In genomic region chr8:84182833-84183232, GRCm38 (mm10) we compare ENCODE assay signal across 9 mouse cellular contexts. TPM values are rescaled to one million over a fixed set of nuclear protein-coding genes. Genes with fewer than 3 reads are reported as not detected.
DNase-seq lines count a peak whose midpoint lies in the region; ATAC-seq and TF ChIP-seq lines count a peak whose summit lies in the region.
"Had no signal": no experiment of that assay in that cellular context is flagged by ENCODE, and none has a peak within 500 bp of the region (broad histone marks: within the 10 kb centered on the region; RNA-seq: fewer than 3 reads in every experiment).

No protein-coding gene starts in this region.

- peaks cover 70% of the 10 kb centered on the region for H3K4me1 ChIP-seq in heart, embryonic 10.5 days
- H3K4me1 ChIP-seq in forebrain, embryonic 14.5 days (ENCODE audit: control insufficient read depth, insufficient read depth, low read length): peaks cover 40% of the 10 kb centered on the region
- H3K4me1 ChIP-seq in liver, embryonic 14.5 days (replicated peaks; ENCODE audit: control insufficient read depth in 2 of 2, insufficient read depth in 2 of 2, low read length in 1 of 2): peaks cover 0 to 16% of the 10 kb centered on the region in 2 experiments; a peak in 2 of 4 replicates

- H3ac ChIP-seq in C2C12 (ENCODE audit: control insufficient read depth, insufficient read length, low read depth): no peak overlapping the region

- peaks cover 13% of the 10 kb centered on the region for H3K79me2 ChIP-seq in C2C12 (ENCODE audit: control insufficient read depth, insufficient read depth)

- TF ChIP-seq CTCF in C2C12 (IDR thresholded peaks at IDR 0.05; ENCODE audit: control insufficient read depth, insufficient read depth, insufficient read length): no peak
- no peak for TF ChIP-seq CTCF in liver, embryonic 14.5 days (IDR thresholded peaks at IDR 0.05; ENCODE audit: low read depth)

- ATAC-seq in forebrain, embryonic 14.5 days: no peak; the same call in 1 of the 2 replicates
- ATAC-seq in liver, embryonic 14.5 days (ENCODE audit: insufficient read depth): no peak

- peaks cover 6% of the 10 kb centered on the region; the same call in 1 of the 2 replicates for H3K36me3 ChIP-seq in heart, embryonic 10.5 days
- no peaks in the 10 kb centered on the region for H3K36me3 ChIP-seq in C2C12 (ENCODE audit: control insufficient read depth, insufficient read depth)
- peaks cover 10% of the 10 kb centered on the region for H3K36me3 ChIP-seq in forebrain, embryonic 14.5 days (ENCODE audit: control insufficient read depth, insufficient read depth, low read length)
- H3K36me3 ChIP-seq in liver, embryonic 14.5 days (replicated peaks; ENCODE audit: control insufficient read depth, insufficient read depth, low read depth): no peaks in the 10 kb centered on the region

- no peaks in the 10 kb centered on the region for H3K79me3 ChIP-seq in C2C12 (ENCODE audit: low read depth)

- H3K4me3 ChIP-seq in heart, embryonic 10.5 days: peak overlapping the region; percentile 88
- H3K4me3 ChIP-seq in C2C12 (ENCODE audit: insufficient read depth, poor library complexity, severe bottlenecking): no peak overlapping the region
- peak overlapping the region; percentile 88 for H3K4me3 ChIP-seq in forebrain, embryonic 14.5 days (ENCODE audit: low read depth, low read length)
- H3K4me3 ChIP-seq in liver, embryonic 14.5 days (ENCODE audit: insufficient read depth in 1 of 2, low read depth in 2 of 2, low read length in 2 of 2): peak overlapping the region in 1 of 2 experiments; percentile 53; a peak in 2 of 4 replicates

- H3K9ac ChIP-seq in forebrain, embryonic 14.5 days (ENCODE audit: low read length): peak overlapping the region; percentile 100
- no peak overlapping the region for H3K9ac ChIP-seq in liver, embryonic 14.5 days (replicated peaks)

- H3K27me3 ChIP-seq in heart, embryonic 10.5 days (ENCODE audit: insufficient read depth, poor library complexity, severe bottlenecking): peaks cover 8% of the 10 kb centered on the region; the same call in 1 of the 2 replicates
- no peaks in the 10 kb centered on the region for H3K27me3 ChIP-seq in C2C12 (ENCODE audit: control insufficient read depth, insufficient read depth, insufficient read length)
- 0 out of 2 replicates have a peak, but pooled peaks cover 3% of the 10 kb centered on the region for H3K27me3 ChIP-seq in forebrain, embryonic 14.5 days (replicated peaks; ENCODE audit: control insufficient read depth, insufficient read depth, low read length)
- H3K27me3 ChIP-seq in liver, embryonic 14.5 days (ENCODE audit: control insufficient read depth, insufficient read depth, low read length): peaks cover 26% of the 10 kb centered on the region

- H3K4me2 ChIP-seq in forebrain, embryonic 14.5 days (ENCODE audit: low read length): peak overlapping the region; percentile 75
- peak overlapping the region; percentile 64 for H3K4me2 ChIP-seq in liver, embryonic 14.5 days (ENCODE audit: low read depth)

- TF ChIP-seq EP300 in liver, embryonic 14.5 days (IDR thresholded peaks at IDR 0.05; ENCODE audit: low read depth): no peak

- WGBS in heart, embryonic 10.5 days: 59% methylated on average over 4 of the region's 4 CpGs
- WGBS in forebrain, embryonic 14.5 days: 39% methylated on average over 4 of the region's 4 CpGs
- WGBS in liver, embryonic 14.5 days (ENCODE audit: insufficient replicate concordance): 37% methylated on average over 4 of the region's 4 CpGs

- H3K9me3 ChIP-seq in heart, embryonic 10.5 days: no peaks in the 10 kb centered on the region
- H3K9me3 ChIP-seq in forebrain, embryonic 14.5 days (replicated peaks; ENCODE audit: control insufficient read depth, low read length): no peaks in the 10 kb centered on the region
- H3K9me3 ChIP-seq in liver, embryonic 14.5 days (ENCODE audit: control insufficient read depth, low read length): no peaks in the 10 kb centered on the region

- peak overlapping the region; percentile 98 for H3K27ac ChIP-seq in heart, embryonic 10.5 days
- peak overlapping the region; percentile 97 for H3K27ac ChIP-seq in forebrain, embryonic 14.5 days (ENCODE audit: low read depth, low read length)
- H3K27ac ChIP-seq in liver, embryonic 14.5 days: no peak overlapping the region

- DNase-seq in heart, embryonic 10.5 days (ENCODE audit: low spot score): no peak
- no peak for DNase-seq in heart, adult 18-20 months
- DNase-seq in forebrain, embryonic 14.5 days (ENCODE audit: low spot score): no peak
- DNase-seq in liver, embryonic 14.5 days (ENCODE audit: low read depth in 3 of 3, low spot score in 3 of 3): no peak
- no peak for DNase-seq in urinary bladder, postnatal 14 days (ENCODE audit: low spot score)
- no peak for DNase-seq in ovary, postnatal 36 days (ENCODE audit: low spot score)
- no peak for DNase-seq in urinary bladder, postnatal 10 days (ENCODE audit: low spot score)
- DNase-seq: kidney, adult 8-10 months had no signal

TF ChIP-seq in C2C12, 6 proteins besides CTCF, POLR2A, EP300 and RAD21:
- TF ChIP-seq MYOD1 (IDR thresholded peaks at IDR 0.05; ENCODE audit: control insufficient read depth, insufficient read length, low read depth) (peak; percentile 12), CEBPB (IDR thresholded peaks at IDR 0.05; ENCODE audit: low read depth) (no peak)

RNA-seq across cellular contexts. Expression of gene Nanos3, which starts 2.2 kb away (rescaled TPM):
- 1.2 and 2.3 TPM in 2 replicates for polyA plus RNA-seq in heart, embryonic 10.5 days (2016; fragmentation: Nextera tagmentation; extraction: Ambion mirVana)
- 1 to 10 TPM in 1 of 2 experiments, not detected in 1; 1.2 TPM for total RNA-seq in heart, adult 18-20 months (2021)
- 1.1 TPM for polyA plus RNA-seq in C2C12 (2012; fragmentation: generic; extraction: Trizol)
- polyA plus RNA-seq in forebrain, embryonic 14.5 days (2014; fragmentation: Nextera tagmentation; extraction: Ambion mirVana): 4.5 and 8.3 TPM in 2 replicates
- polyA plus RNA-seq in liver, embryonic 14.5 days (2012; rRNA removed): 0.12 TPM in 1 of 2 replicates, not detected in the other
- not detected in 2 replicates for polyA plus RNA-seq in liver, embryonic 14.5 days (2014; fragmentation: Nextera tagmentation; extraction: Ambion mirVana)

RNA-seq across cellular contexts. Expression of gene 4930432K21Rik, which starts 35.0 kb away (rescaled TPM):
- 0.79 and 1.5 TPM in 2 replicates for polyA plus RNA-seq in heart, embryonic 10.5 days (2016; fragmentation: Nextera tagmentation; extraction: Ambion mirVana)
- under 1 TPM; 0.35 to 0.59 TPM for total RNA-seq in heart, adult 18-20 months (2021)
- 0.61 TPM for polyA plus RNA-seq in C2C12 (2012; fragmentation: generic; extraction: Trizol)
- polyA plus RNA-seq in forebrain, embryonic 14.5 days (2014; fragmentation: Nextera tagmentation; extraction: Ambion mirVana): 1.7 and 2.3 TPM in 2 replicates
- polyA plus RNA-seq in liver, embryonic 14.5 days (2012; rRNA removed): 0.15 and 0.19 TPM in 2 replicates
- polyA plus RNA-seq in liver, embryonic 14.5 days (2014; fragmentation: Nextera tagmentation; extraction: Ambion mirVana): 0.25 TPM in 1 of 2 replicates, not detected in the other

RNA-seq across cellular contexts. Expression of gene Cc2d1a, which starts 35.1 kb away (rescaled TPM):
- 19.5 and 19.7 TPM in 2 replicates for polyA plus RNA-seq in heart, embryonic 10.5 days (2016; fragmentation: Nextera tagmentation; extraction: Ambion mirVana)
- 10 to 100 TPM; 10.9 to 13.0 TPM for total RNA-seq in heart, adult 18-20 months (2021)
- polyA plus RNA-seq in C2C12 (2012; fragmentation: generic; extraction: Trizol): 25.2 TPM
- 14.7 and 21.7 TPM in 2 replicates for polyA plus RNA-seq in forebrain, embryonic 14.5 days (2014; fragmentation: Nextera tagmentation; extraction: Ambion mirVana)
- polyA plus RNA-seq in liver, embryonic 14.5 days (2012; rRNA removed): 3.0 and 3.4 TPM in 2 replicates
- 2.3 and 3.6 TPM in 2 replicates for polyA plus RNA-seq in liver, embryonic 14.5 days (2014; fragmentation: Nextera tagmentation; extraction: Ambion mirVana)

RNA-seq across cellular contexts. Expression of gene Zswim4, which starts 54.0 kb away (rescaled TPM):
- polyA plus RNA-seq in heart, embryonic 10.5 days (2016; fragmentation: Nextera tagmentation; extraction: Ambion mirVana): 14.4 and 17.5 TPM in 2 replicates
- 1 to 10 TPM; 6.4 to 6.6 TPM for total RNA-seq in heart, adult 18-20 months (2021)
- 10.1 TPM for polyA plus RNA-seq in C2C12 (2012; fragmentation: generic; extraction: Trizol)
- 22.6 and 26.9 TPM in 2 replicates for polyA plus RNA-seq in forebrain, embryonic 14.5 days (2014; fragmentation: Nextera tagmentation; extraction: Ambion mirVana)
- 1.9 and 2.1 TPM in 2 replicates for polyA plus RNA-seq in liver, embryonic 14.5 days (2012; rRNA removed)
- polyA plus RNA-seq in liver, embryonic 14.5 days (2014; fragmentation: Nextera tagmentation; extraction: Ambion mirVana): 0.74 and 1.4 TPM in 2 replicates

RNA-seq across cellular contexts. Expression of gene Podnl1, which starts 57.0 kb away (rescaled TPM):
- polyA plus RNA-seq in heart, embryonic 10.5 days (2016; fragmentation: Nextera tagmentation; extraction: Ambion mirVana): 0.05 and 0.10 TPM in 2 replicates
- total RNA-seq in heart, adult 18-20 months (2021): under 1 TPM in 1 of 2 experiments, not detected in 1; 0.10 TPM
- polyA plus RNA-seq in C2C12 (2012; fragmentation: generic; extraction: Trizol): 10.3 TPM
- 0.22 and 0.23 TPM in 2 replicates for polyA plus RNA-seq in forebrain, embryonic 14.5 days (2014; fragmentation: Nextera tagmentation; extraction: Ambion mirVana)
- 0.03 and 0.04 TPM in 2 replicates for polyA plus RNA-seq in liver, embryonic 14.5 days (2012; rRNA removed)
- not detected in 2 replicates for polyA plus RNA-seq in liver, embryonic 14.5 days (2014; fragmentation: Nextera tagmentation; extraction: Ambion mirVana)
